Comparison of ENCODE assay signal across 15 mouse cellular contexts in the genomic region with DNA sequence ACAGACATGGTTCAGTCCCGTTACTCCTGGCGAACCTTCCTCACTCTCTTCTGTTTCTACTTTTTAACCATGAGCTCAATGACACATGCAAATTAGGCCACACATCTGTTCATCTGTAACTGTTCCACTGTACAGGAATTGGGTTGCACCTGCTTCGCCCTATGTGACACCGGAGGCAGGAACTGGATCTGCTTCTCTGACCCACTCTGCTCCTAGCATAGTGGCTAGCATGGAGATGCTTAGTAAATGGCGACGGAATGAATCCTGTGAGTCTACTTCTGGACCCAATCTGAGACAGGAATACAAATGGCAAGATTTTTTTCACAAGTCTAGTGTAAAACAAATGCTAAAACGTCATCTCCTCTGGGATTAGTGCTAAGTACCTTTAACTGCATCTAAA.
DNase-seq lines count a peak whose midpoint lies in the region; ATAC-seq and TF ChIP-seq lines count a peak whose summit lies in the region.
"Had no signal": no experiment of that assay in that cellular context is flagged by ENCODE, and none has a peak within 500 bp of the region (broad histone marks: within the 10 kb centered on the region; RNA-seq: fewer than 3 reads in every experiment).

No protein-coding gene starts in this region.

- peak overlapping the region; percentile 49; the same call in 1 of the 2 replicates for H3K27ac ChIP-seq in forebrain, embryonic 13.5 days
- peak overlapping the region; percentile 25; the same call in 1 of the 2 replicates for H3K27ac ChIP-seq in hindbrain, embryonic 15.5 days (replicated peaks)
- H3K27ac ChIP-seq in midbrain, postnatal 0 days (ENCODE audit: low read depth, low read length), result 0 out of 2 replicates have a peak overlapping the region, but pooled peaks have one; percentile 38
- H3K27ac ChIP-seq: kidney, embryonic 15.5 days had no signal

- no peak overlapping the region for H3K4me2 ChIP-seq in forebrain, embryonic 13.5 days
- no peak overlapping the region for H3K4me2 ChIP-seq in hindbrain, embryonic 15.5 days
- H3K4me2 ChIP-seq in midbrain, postnatal 0 days (ENCODE audit: low read depth, low read length, poor library complexity, severe bottlenecking), result no peak overlapping the region
- H3K4me2 ChIP-seq: kidney, embryonic 15.5 days; lung, embryonic 14.5 days had no signal

- no peak overlapping the region for H3K9ac ChIP-seq in forebrain, embryonic 13.5 days
- no peak overlapping the region for H3K9ac ChIP-seq in hindbrain, embryonic 15.5 days
- H3K9ac ChIP-seq in midbrain, postnatal 0 days (replicated peaks; ENCODE audit: low read length, poor library complexity, severe bottlenecking), result no peak overlapping the region
- H3K9ac ChIP-seq: kidney, embryonic 15.5 days; lung, embryonic 14.5 days had no signal

- DNase-seq in frontal cortex, adult 2 months (ENCODE audit: extremely low spot score in 1 of 2, low spot score in 1 of 2), result no peak
- peak; percentile 24 for DNase-seq in midbrain, postnatal 0 days (ENCODE audit: low spot score)
- DNase-seq in adrenal gland, postnatal 4 days (ENCODE audit: low spot score in 2 of 2), result no peak
- DNase-seq in spleen, postnatal 4 days (ENCODE audit: low spot score in 2 of 2), result no peak
- DNase-seq: adrenal gland, postnatal 10 days; B cell, adult 2 months; cerebellum, postnatal 14 days; gastrocnemius, postnatal 25 days; lung, embryonic 14.5 days; lung, postnatal 4 days; right cerebral cortex, postnatal 14 days had no signal

- 39% methylated on average over 7 of the region's 7 CpGs for WGBS in forebrain, embryonic 13.5 days
- 35% methylated on average over 7 of the region's 7 CpGs for WGBS in hindbrain, embryonic 15.5 days
- WGBS in midbrain, postnatal 0 days, result 48% methylated on average over 7 of the region's 7 CpGs

- H3K4me1 ChIP-seq in forebrain, embryonic 13.5 days, result peaks cover 25% of the 10 kb centered on the region
- H3K4me1 ChIP-seq in hindbrain, embryonic 15.5 days (replicated peaks), result peaks cover 22% of the 10 kb centered on the region
- no peaks in the 10 kb centered on the region for H3K4me1 ChIP-seq in midbrain, postnatal 0 days (ENCODE audit: insufficient read depth, low read length)
- H3K4me1 ChIP-seq: kidney, embryonic 15.5 days had no signal

- ATAC-seq in frontal cortex, adult (ENCODE audit: low TSS enrichment), result peak; percentile 23; the same call in 1 of the 2 replicates
- ATAC-seq in forebrain, embryonic 13.5 days, result peak; percentile 22; the same call in 1 of the 2 replicates
- ATAC-seq in hindbrain, embryonic 15.5 days (ENCODE audit: low FRiP score, low read depth), result no peak
- no peak for ATAC-seq in midbrain, postnatal 0 days (ENCODE audit: low FRiP score)

- no peak overlapping the region for H3K4me3 ChIP-seq in forebrain, embryonic 13.5 days
- H3K4me3 ChIP-seq in hindbrain, embryonic 15.5 days, result no peak overlapping the region
- no peak overlapping the region for H3K4me3 ChIP-seq in midbrain, postnatal 0 days (ENCODE audit: low read depth, low read length)
- H3K4me3 ChIP-seq: kidney, embryonic 15.5 days had no signal

- H3K36me3 ChIP-seq in forebrain, embryonic 13.5 days (ENCODE audit: poor library complexity, severe bottlenecking), result no peaks in the 10 kb centered on the region
- H3K36me3 ChIP-seq in hindbrain, embryonic 15.5 days, result no peaks in the 10 kb centered on the region
- H3K36me3 ChIP-seq in midbrain, postnatal 0 days (ENCODE audit: insufficient read depth, low read length), result no peaks in the 10 kb centered on the region
- H3K36me3 ChIP-seq: kidney, embryonic 15.5 days had no signal

- no peaks in the 10 kb centered on the region for H3K27me3 ChIP-seq in forebrain, embryonic 13.5 days
- no peaks in the 10 kb centered on the region for H3K27me3 ChIP-seq in hindbrain, embryonic 15.5 days
- H3K27me3 ChIP-seq in midbrain, postnatal 0 days (ENCODE audit: insufficient read depth, low read length), result no peaks in the 10 kb centered on the region
- H3K27me3 ChIP-seq: kidney, embryonic 15.5 days had no signal

- TF ChIP-seq CTCF in midbrain, postnatal 0 days (IDR thresholded peaks at IDR 0.05), result no peak

- H3K9me3 ChIP-seq in forebrain, embryonic 13.5 days (replicated peaks), result no peaks in the 10 kb centered on the region
- H3K9me3 ChIP-seq in hindbrain, embryonic 15.5 days, result no peaks in the 10 kb centered on the region
- H3K9me3 ChIP-seq in midbrain, postnatal 0 days (ENCODE audit: low read length), result no peaks in the 10 kb centered on the region
- H3K9me3 ChIP-seq: kidney, embryonic 15.5 days had no signal

Comparison
In these comparisons a context has a peak if more than half of its experiments do, and no peak if none do; other contexts are left out.
1. ATAC-seq: peak in frontal cortex, adult (single experiment) and forebrain, embryonic 13.5 days (single experiment); none in hindbrain, embryonic 15.5 days (single experiment) and midbrain, postnatal 0 days (single experiment).
2. Peak in every context shown above with its lines, with median percentiles within 50 percentile points of each other: H3K27ac ChIP-seq.